Mouse (Mus musculus) stomach, postnatal 0 days (tissue): ENCODE data around the gene Hist1h2af.

Experiments used
- CTCF ChIP-seq: IDR thresholded peaks from 2 replicates; pipeline ENCODE4 v1.5.1; 2016; ENCODE audit warnings: antibody characterized with exemption, low read depth, mild to moderate bottlenecking, moderate library complexity
- EP300 ChIP-seq: optimal IDR thresholded peaks from 2 replicates; pipeline ENCODE3; 2016; ENCODE audit warnings: antibody characterized with exemption

DNA sequence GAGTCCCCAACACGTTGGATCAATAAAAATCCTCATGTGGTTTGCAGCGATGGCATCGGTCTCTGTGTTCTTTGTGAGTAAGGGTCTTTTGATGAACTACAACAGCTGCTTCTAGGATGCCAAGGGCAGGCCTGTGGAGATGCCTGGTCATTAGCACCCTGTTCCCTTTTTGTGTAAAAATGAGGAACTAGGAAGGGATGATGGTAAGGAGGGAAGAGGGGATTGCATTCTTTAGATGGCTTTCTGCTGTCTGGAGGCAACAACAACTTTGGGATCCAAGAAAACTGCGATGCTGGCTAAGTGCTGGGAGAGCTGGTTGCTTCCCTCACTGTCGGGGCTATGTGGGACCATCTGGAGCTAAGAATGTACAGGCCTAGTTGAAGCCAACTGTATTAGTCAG lies 4.5 kb downstream of the Hist1h2af start:
- no peak for TF ChIP-seq CTCF
- TF ChIP-seq EP300 = no peak
